Mouse (Mus musculus) hindbrain, embryonic 16.5 days (tissue): ENCODE results near the gene Syt13. TPM values are rescaled to one million over a fixed set of nuclear protein-coding genes. Genes with fewer than 3 reads are reported as not detected.

Experiments used
- ATAC-seq: fragments of 200-750 bp; cut with Nextera tagmentation; 2 replicates; pipeline ENCODE4 v1.8.0; 2017; ENCODE audit warnings: moderate TSS enrichment, moderate library complexity
- H3K27ac ChIP-seq: fragments of 300-500 bp; sonication (generic); 2 replicates; pipeline ENCODE4 v1.5.1; 2014; ENCODE audit warnings: low read depth, mild to moderate bottlenecking, control low read depth, low read length, moderate library complexity
- H3K27me3 ChIP-seq: fragments of 300-500 bp; sonication (generic); replicated peaks from 2 replicates; pipeline ENCODE4 v1.6.1; 2014; ENCODE audit warnings: low read length; ENCODE audit not compliant: control insufficient read depth, insufficient read depth
- H3K36me3 ChIP-seq: fragments of 300-500 bp; sonication (generic); 2 replicates; pipeline ENCODE4 v1.6.1; 2014; ENCODE audit warnings: mild to moderate bottlenecking, low read length, moderate library complexity, mixed read lengths; ENCODE audit not compliant: control insufficient read depth, insufficient read depth
- H3K4me1 ChIP-seq: fragments of 300-500 bp; sonication (generic); 2 replicates; pipeline ENCODE4 v1.6.1; 2014; ENCODE audit warnings: low read depth, low read length; ENCODE audit not compliant: control insufficient read depth, insufficient read depth
- H3K4me2 ChIP-seq: fragments of 300-500 bp; sonication (generic); 2 replicates; pipeline ENCODE4 v1.6.1; 2014; ENCODE audit warnings: mild to moderate bottlenecking, low read length, control low read depth, moderate library complexity
- H3K4me3 ChIP-seq: fragments of 300-500 bp; sonication (generic); 2 replicates; pipeline ENCODE4 v1.5.1; 2014; ENCODE audit warnings: mild to moderate bottlenecking, low read length, control low read depth, moderate library complexity
- H3K9ac ChIP-seq: fragments of 300-500 bp; sonication (generic); 2 replicates; pipeline ENCODE4 v1.6.1; 2014; ENCODE audit warnings: low read depth, mild to moderate bottlenecking, control low read depth, low read length, moderate library complexity
- H3K9me3 ChIP-seq: fragments of 300-500 bp; sonication (generic); 2 replicates; pipeline ENCODE4 v1.6.1; 2014; ENCODE audit warnings: mild to moderate bottlenecking, low read length, moderate library complexity; ENCODE audit not compliant: control insufficient read depth
- WGBS: fragments of 180-500 bp; shearing (Covaris S2); extraction: QIAGEN DNeasy Blood & Tissue Kit; methylation state at CpG from one replicate; pipeline ENCODE4 v1.1.7; 2014; 5-methylcytosine and 5-hydroxymethylcytosine counted together
- polyA plus RNA-seq: library from polyadenylated mRNA; unstranded; fragments of >200 nt; fragmentation: Nextera tagmentation; extraction: Ambion mirVana; gene quantifications from 2 replicates; pipeline ENCODE4 v1.2.1, GENCODE M21; 2015

Gene Syt13
- polyA plus RNA-seq, 1 experiment from 2014 or later = 66.6 TPM

DNA sequence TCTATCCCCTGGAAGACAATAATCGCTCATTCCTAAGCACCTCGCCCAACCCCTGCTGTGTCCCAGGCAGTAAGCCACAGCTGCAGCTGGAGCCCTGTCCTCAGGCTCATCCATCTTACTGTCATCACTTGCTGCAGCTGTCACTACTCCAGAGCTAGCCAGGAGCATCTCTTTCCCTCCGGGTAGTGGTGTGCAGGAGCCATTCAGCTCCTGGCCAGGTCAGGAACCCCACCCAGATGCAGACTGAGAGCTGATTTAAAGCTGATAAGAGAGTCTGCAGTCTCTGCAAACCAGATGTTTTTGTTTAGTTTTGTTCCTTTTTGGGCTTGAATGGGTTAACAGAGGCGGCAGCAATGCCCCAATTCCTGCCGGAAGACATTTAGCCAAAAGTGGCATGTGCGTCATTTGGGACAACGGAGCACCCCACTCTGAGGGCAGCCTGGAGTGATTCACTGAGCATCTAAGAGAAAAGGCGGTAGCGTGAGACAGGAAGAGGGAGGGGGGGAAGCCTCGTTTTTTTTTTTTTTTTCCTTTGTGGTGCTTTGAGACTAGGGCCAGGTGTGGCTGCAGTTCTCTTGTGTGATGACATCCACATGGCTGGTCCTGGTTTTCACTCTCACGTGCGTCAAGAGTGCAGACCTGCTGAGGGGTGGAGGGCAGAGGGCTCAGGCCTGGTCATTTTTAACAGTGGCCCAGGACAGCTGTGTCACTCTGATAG is 33.2 kb downstream of the Syt13 start:
- H3K9ac ChIP-seq = no peak overlapping the region

DNA sequence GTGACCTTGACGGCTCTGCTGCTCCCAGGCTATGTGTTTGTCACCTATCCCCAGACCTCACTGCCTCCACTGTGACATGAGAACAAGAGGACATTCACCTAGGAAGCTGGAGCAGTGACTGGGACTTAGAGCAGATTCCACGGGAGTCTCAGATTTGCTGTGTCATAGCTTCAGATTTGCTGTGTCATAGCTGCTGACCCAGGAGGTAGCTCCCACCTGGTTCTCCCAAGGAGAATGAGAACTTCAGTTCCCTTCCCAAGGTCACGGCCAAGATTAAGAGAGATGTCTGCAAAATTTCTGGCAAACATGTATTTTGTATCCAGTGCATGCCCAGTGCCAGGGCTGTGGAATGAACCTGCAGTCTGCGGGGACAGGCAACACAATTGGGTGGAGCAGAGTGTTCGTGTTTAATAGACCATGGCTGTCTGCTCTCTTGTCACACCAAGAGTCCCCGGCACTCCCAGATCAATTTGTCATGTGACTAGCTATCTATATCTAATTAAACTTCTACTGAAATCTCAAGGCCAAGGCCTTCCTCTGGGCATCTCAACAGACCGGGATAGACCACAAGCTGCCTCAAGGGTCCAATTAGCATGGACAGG is 33.9 kb downstream of the Syt13 start:
- 37% methylated on average over 7 of the region's 7 CpGs for WGBS
- Histone ChIP-seq H3K4me3 (no peak overlapping the region), H3K9me3 (no peaks in the 10 kb centered on the region), H3K4me2 (no peak overlapping the region), H3K27ac (no peak overlapping the region), H3K9ac (no peak overlapping the region), H3K36me3 (no peaks in the 10 kb centered on the region; the same call in 1 of the 2 replicates), H3K27me3 (no peaks in the 10 kb centered on the region), H3K4me1 (peaks cover 14% of the 10 kb centered on the region)
- no peak for ATAC-seq

More for the DNA sequence above, 33.2 kb downstream of the Syt13 start:
- no peak overlapping the region for H3K4me3 ChIP-seq
- H3K4me2 ChIP-seq = peak overlapping the region; percentile 0; the same call in 1 of the 2 replicates
- H3K27me3 ChIP-seq = no peaks in the 10 kb centered on the region
- peaks cover 14% of the 10 kb centered on the region for H3K4me1 ChIP-seq
- 3% methylated on average over 12 of the region's 12 CpGs for WGBS
- no peaks in the 10 kb centered on the region; the same call in 1 of the 2 replicates for H3K36me3 ChIP-seq
- peak; percentile 73 for ATAC-seq
- H3K27ac ChIP-seq = peak overlapping the region; percentile 9; the same call in 1 of the 2 replicates
- H3K9me3 ChIP-seq = no peaks in the 10 kb centered on the region

DNA sequence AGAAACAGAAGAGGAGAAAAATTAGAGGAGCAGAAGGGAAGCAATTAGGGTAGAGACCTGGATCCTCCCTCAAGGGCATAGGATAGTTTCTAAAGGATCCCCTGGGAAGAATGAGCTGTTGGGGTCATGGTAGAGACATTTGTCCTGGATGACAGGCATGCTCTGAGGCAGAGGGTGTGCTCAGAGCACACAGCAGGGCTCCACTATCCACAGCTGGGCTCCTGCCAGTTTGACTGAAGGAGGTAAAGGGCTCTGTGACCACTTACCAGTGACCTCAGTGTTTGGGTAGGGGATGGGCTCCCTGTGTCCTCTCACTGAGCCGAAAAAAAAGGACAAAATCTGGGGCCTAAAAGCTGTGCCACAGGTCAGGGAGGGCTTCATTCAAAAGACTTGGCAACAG is 34.6 kb downstream of the Syt13 start:
- Histone ChIP-seq H3K27ac (no peak overlapping the region), H3K4me3 (no peak overlapping the region), H3K27me3 (no peaks in the 10 kb centered on the region), H3K36me3 (no peaks in the 10 kb centered on the region; the same call in 1 of the 2 replicates), H3K9ac (no peak overlapping the region), H3K4me2 (no peak overlapping the region), H3K9me3 (no peaks in the 10 kb centered on the region), H3K4me1 (peaks cover 14% of the 10 kb centered on the region)
- WGBS = 16% methylated on average over 1 of the region's 1 CpGs
- no peak for ATAC-seq

DNA sequence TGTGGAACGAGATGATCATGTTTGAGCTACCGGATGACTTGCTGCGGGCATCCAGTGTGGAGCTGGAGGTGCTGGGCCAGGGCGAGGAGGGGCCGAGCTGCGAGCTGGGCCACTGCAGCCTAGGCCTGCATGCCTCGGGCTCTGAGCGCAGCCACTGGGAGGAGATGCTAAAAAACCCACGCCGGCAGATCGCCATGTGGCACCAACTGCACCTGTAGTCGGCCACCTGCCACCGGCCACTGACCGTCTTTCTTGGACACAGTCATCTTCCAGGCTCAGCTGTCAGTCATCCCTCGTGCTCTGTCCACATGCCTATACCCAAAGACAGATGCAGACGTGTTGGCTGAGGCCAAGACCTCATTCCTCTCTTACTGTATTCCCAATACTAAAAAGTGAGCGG is 38.6 kb downstream of the Syt13 start:
- Histone ChIP-seq H3K9ac (no peak overlapping the region), H3K36me3 (no peaks in the 10 kb centered on the region; the same call in 1 of the 2 replicates), H3K4me1 (peaks cover 5% of the 10 kb centered on the region), H3K4me3 (no peak overlapping the region), H3K4me2 (no peak overlapping the region), H3K9me3 (peaks cover 5% of the 10 kb centered on the region), H3K27me3 (no peaks in the 10 kb centered on the region), H3K27ac (no peak overlapping the region)
- WGBS = 87% methylated on average over 17 of the region's 17 CpGs
- no peak for ATAC-seq

DNA sequence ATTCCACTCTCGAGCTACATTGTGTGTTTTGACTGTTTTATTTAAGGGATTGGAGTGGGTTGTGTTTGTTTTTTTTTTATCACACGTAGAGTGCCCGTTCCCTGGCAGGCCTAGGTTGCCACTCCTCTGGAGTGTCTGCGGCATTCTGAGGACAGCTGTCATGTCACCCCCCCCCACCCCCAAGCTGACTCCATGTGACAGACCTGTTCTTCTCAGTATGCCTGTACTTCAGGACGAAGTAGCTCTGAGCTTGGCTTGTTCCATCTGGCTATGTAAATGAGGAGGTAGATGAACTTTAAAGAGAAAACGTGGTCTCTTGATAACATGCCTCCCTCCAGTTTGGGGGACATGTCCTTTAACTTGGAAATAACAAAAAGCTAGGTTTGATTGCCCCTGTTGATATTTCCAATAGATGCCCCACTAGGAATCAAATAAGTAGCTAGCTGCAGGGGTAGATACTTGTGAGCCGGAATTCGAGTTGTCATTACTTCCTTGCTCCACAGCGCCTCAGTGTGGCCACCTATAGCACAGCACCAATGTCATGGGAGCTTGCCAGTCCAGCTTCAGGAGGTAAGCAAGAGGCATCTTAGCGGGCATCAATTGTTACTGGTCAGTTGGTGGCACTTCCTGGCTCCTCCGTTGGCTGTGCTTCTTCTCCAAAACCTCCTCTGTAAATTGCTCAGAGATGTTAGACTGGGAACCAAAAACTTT is 39.7 kb downstream of the Syt13 start:
- no peak overlapping the region for H3K4me3 ChIP-seq
- WGBS = 31% methylated on average over 11 of the region's 11 CpGs
- no peak overlapping the region for H3K27ac ChIP-seq
- H3K4me2 ChIP-seq = no peak overlapping the region
- no peak overlapping the region for H3K9ac ChIP-seq
- no peaks in the 10 kb centered on the region for H3K4me1 ChIP-seq
- no peak for ATAC-seq
- H3K9me3 ChIP-seq = peaks cover 5% of the 10 kb centered on the region
- no peaks in the 10 kb centered on the region for H3K27me3 ChIP-seq
- H3K36me3 ChIP-seq = no peaks in the 10 kb centered on the region; the same call in 1 of the 2 replicates

DNA sequence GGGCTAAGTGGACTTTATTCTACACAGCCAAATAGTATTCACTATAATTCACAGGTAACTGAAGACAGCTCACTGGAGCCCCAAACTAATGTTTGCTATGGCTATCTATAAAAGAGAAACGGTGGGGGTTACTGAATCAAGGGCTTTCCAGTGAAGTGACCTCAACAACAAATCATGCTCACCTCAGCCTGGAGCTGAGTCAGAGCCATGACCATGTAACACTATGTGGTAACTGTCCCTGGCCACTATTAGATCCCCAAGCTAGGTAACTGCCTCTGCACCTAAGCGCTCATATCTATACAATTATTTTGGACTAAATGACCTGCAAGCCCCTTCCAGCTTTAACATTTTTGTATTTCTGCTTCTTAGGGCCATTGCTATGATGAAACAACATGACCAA is 42.0 kb downstream of the Syt13 start:
- Histone ChIP-seq H3K4me1 (no peaks in the 10 kb centered on the region), H3K36me3 (no peaks in the 10 kb centered on the region; the same call in 1 of the 2 replicates), H3K4me2 (no peak overlapping the region), H3K9me3 (peaks cover 5% of the 10 kb centered on the region), H3K9ac (no peak overlapping the region), H3K4me3 (no peak overlapping the region), H3K27ac (no peak overlapping the region), H3K27me3 (no peaks in the 10 kb centered on the region)
- 90% methylated on average over 2 of the region's 2 CpGs for WGBS
- no peak for ATAC-seq

DNA sequence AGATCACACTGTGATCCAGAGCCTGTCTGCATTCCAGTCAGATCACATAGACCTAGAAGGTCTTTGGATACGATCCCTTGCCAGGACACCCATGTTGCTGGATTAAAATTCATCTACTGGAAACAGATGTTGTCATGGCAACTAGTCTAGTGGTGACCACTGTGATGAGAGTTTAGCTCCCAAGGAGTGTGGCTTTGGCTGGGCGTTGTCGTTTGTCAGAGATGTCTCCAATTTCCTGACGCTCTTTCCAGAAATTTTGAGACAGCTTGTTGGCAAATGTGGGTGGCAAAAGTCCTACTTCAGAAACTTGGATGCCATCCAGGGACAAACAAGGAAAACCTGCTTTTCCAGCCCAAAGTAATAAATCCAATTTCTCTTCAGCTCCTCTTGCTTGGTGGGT is 43.7 kb downstream of the Syt13 start:
- Histone ChIP-seq H3K27ac (no peak overlapping the region), H3K9me3 (peaks cover 5% of the 10 kb centered on the region), H3K4me3 (no peak overlapping the region), H3K4me1 (no peaks in the 10 kb centered on the region), H3K4me2 (no peak overlapping the region), H3K27me3 (no peaks in the 10 kb centered on the region), H3K9ac (no peak overlapping the region), H3K36me3 (no peaks in the 10 kb centered on the region; the same call in 1 of the 2 replicates)
- 60% methylated on average over 4 of the region's 4 CpGs for WGBS
- no peak for ATAC-seq

DNA sequence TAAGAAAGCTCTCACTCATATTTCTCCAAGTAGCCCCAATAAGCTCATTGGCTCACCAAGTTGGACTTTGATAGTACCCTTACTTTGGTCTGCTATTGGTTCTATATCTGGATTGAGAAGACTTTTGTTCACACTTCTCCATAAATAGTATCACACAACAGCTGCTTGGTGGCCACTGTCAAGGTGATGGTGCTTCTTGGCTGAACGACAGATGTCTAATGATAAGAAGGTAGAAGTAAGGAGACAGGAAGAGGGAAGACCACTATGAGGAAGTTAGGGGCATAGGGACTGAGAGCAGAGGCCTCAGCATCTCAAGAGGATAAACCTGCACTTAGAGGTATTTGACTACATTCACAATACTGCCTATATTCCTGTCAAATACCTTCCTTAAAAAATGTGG is 49.4 kb downstream of the Syt13 start:
- Histone ChIP-seq H3K9ac (no peak overlapping the region), H3K9me3 (no peaks in the 10 kb centered on the region), H3K4me1 (peaks cover 3% of the 10 kb centered on the region; the same call in 1 of the 2 replicates), H3K27ac (no peak overlapping the region), H3K27me3 (no peaks in the 10 kb centered on the region), H3K4me2 (no peak overlapping the region), H3K36me3 (no peaks in the 10 kb centered on the region), H3K4me3 (no peak overlapping the region)
- ATAC-seq = no peak
- 96% methylated on average over 1 of the region's 1 CpGs for WGBS

DNA sequence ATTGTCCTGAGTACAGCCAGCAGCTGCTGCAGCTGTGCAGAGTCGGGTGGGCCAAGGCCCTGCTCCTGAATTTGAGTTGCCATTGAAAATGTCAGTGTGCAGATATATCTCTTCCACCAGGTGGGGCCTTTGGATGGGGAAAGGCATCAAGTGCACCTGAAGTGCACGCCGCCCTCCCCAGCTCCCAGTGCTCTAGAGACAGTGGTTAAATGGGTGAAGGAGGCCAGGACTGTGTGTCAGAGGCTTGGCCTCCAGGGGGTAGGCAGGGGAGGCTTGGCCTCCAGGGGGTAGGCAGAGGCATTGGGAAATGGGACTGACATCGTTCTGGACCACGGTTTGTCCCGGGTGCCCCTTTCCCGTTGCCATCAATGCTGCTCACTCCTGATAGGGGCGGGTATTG is 51.4 kb downstream of the Syt13 start:
- H3K4me2 ChIP-seq = no peak overlapping the region
- H3K27me3 ChIP-seq = no peaks in the 10 kb centered on the region
- WGBS = 62% methylated on average over 8 of the region's 8 CpGs
- peaks cover 3% of the 10 kb centered on the region; the same call in 1 of the 2 replicates for H3K4me1 ChIP-seq
- ATAC-seq = peak; percentile 45; the same call in 1 of the 2 replicates
- H3K9me3 ChIP-seq = no peaks in the 10 kb centered on the region
- no peaks in the 10 kb centered on the region for H3K36me3 ChIP-seq
- H3K9ac ChIP-seq = no peak overlapping the region
- H3K27ac ChIP-seq = no peak overlapping the region
- H3K4me3 ChIP-seq = no peak overlapping the region
